Mouse (Mus musculus) kidney, adult 8-10 months (tissue): ENCODE measurements at regions not wholly inside any gene's neighbourhood (a gene's known extent, or its start where the extent isn't known, plus 50 kb on each side); places are given as distances from the start of the nearest gene placed in this dataset.

Experiments used
- DNase-seq, 2 experiments: peaks; one replicate each; pipeline ENCODE4 v3.0.0; 2022

- DNase-seq, result no peak
Measured at GRCm38 (mm10) chr10:87639339-87639738, 117.7 kb downstream of the Pah start.

- peak; percentile 4 to 23 for DNase-seq
Measured at GRCm38 (mm10) chr10:87649091-87649490, 127.5 kb downstream of the Pah start.

GRCm38 (mm10) chr10:87652139-87652740 lies 130.6 kb downstream of the Pah start:
- DNase-seq, result no peak

- DNase-seq, result no peak
Measured at GRCm38 (mm10) chr10:87654112-87654511, 132.5 kb downstream of the Pah start.

- no peak for DNase-seq
Measured at GRCm38 (mm10) chr10:87666020-87666718, 144.6 kb downstream of the Pah start.

- no peak for DNase-seq
Measured at GRCm38 (mm10) chr10:87666719-87667387, 145.3 kb downstream of the Pah start.

GRCm38 (mm10) chr10:87667651-87668140 lies 146.1 kb downstream of the Pah start:
- no peak for DNase-seq

- DNase-seq, result no peak
Measured at GRCm38 (mm10) chr10:87674740-87675420, 153.3 kb downstream of the Pah start.

GRCm38 (mm10) chr10:87676041-87676672 lies 154.6 kb downstream of the Pah start:
- DNase-seq, result no peak

- DNase-seq, result no peak
Measured at GRCm38 (mm10) chr10:87678984-87679383, 157.4 kb downstream of the Pah start.

- DNase-seq, result no peak
Measured at GRCm38 (mm10) chr10:87686311-87686710, 164.7 kb downstream of the Pah start.

- no peak for DNase-seq
Measured at GRCm38 (mm10) chr10:87686785-87687184, 165.2 kb downstream of the Pah start.

- no peak for DNase-seq
Measured at GRCm38 (mm10) chr10:87687844-87688243, 166.2 kb downstream of the Pah start.

- DNase-seq, result peak in 1 of 2 experiments; percentile 8
Measured at GRCm38 (mm10) chr10:87690831-87691230, 167.2 kb upstream of the Igf1 start.

GRCm38 (mm10) chr10:87696485-87696884 lies 161.6 kb upstream of the Igf1 start:
- DNase-seq, result no peak

- no peak for DNase-seq
Measured at GRCm38 (mm10) chr10:87711209-87711608, 146.9 kb upstream of the Igf1 start.

- peak; percentile 5 to 26 for DNase-seq
Measured at GRCm38 (mm10) chr10:87711798-87712197, 146.3 kb upstream of the Igf1 start.

- DNase-seq, result no peak
Measured at GRCm38 (mm10) chr10:87715874-87716600, 142.0 kb upstream of the Igf1 start.

GRCm38 (mm10) chr10:87717156-87717555 lies 140.9 kb upstream of the Igf1 start:
- DNase-seq, result peak; percentile 24 to 53

GRCm38 (mm10) chr10:87718491-87718890 lies 139.6 kb upstream of the Igf1 start:
- no peak for DNase-seq

- DNase-seq, result no peak
Measured at GRCm38 (mm10) chr10:87719978-87720377, 138.1 kb upstream of the Igf1 start.

- no peak for DNase-seq
Measured at GRCm38 (mm10) chr10:87722244-87722643, 135.8 kb upstream of the Igf1 start.
